Mouse (Mus musculus) frontal cortex, adult 2 months (tissue): ENCODE results near the gene Hesx1. TPM values are rescaled to one million over a fixed set of nuclear protein-coding genes. Genes with fewer than 3 reads are reported as not detected.

Source experiments
- DNase-seq, 2 experiments: peaks; one replicate each; pipeline ENCODE4 v3.0.0; 2022; ENCODE audit warnings: low spot score in 1 of 2; ENCODE audit errors: extremely low spot score in 1 of 2
- polyA plus RNA-seq: library from polyadenylated mRNA; depleted of rRNA; stranded (reverse); fragments of >200 nt; gene quantifications from 2 replicates; pipeline ENCODE4 v1.2.3, GENCODE M21; 2012

Gene Hesx1
- polyA plus RNA-seq, 1 experiment, result not detected

- DNase-seq, result no peak
Measured at GRCm38 (mm10) chr14:27005937-27006336, 11.7 kb downstream of the Hesx1 start.

- DNase-seq, result no peak
Measured at GRCm38 (mm10) chr14:27011561-27011960, 17.3 kb downstream of the Hesx1 start.

GRCm38 (mm10) chr14:27013658-27014057 is 19.4 kb downstream of the Hesx1 start:
- no peak for DNase-seq

GRCm38 (mm10) chr14:27017936-27018335 is 23.7 kb downstream of the Hesx1 start:
- no peak for DNase-seq

- no peak for DNase-seq
Measured at GRCm38 (mm10) chr14:27019850-27020249, 25.6 kb downstream of the Hesx1 start.

- DNase-seq, result peak in 1 of 2 experiments; percentile 42
Measured at GRCm38 (mm10) chr14:27022876-27023275, 28.7 kb downstream of the Hesx1 start.

- DNase-seq, result no peak
Measured at GRCm38 (mm10) chr14:27024664-27025063, 30.4 kb downstream of the Hesx1 start.

GRCm38 (mm10) chr14:27029771-27030173 is 35.6 kb downstream of the Hesx1 start:
- peak; percentile 20 to 82 for DNase-seq

- DNase-seq, result peak; percentile 18 to 65
Measured at GRCm38 (mm10) chr14:27031142-27031541, 36.9 kb downstream of the Hesx1 start.

- no peak for DNase-seq
Measured at GRCm38 (mm10) chr14:27037513-27037912, 43.3 kb downstream of the Hesx1 start.

- DNase-seq, result peak; percentile 53 to 86
Measured at GRCm38 (mm10) chr14:27038783-27039182, 44.6 kb downstream of the Hesx1 start, which contains the start of gene Il17rd. Il17rd (plus strand) TSS chr14:27038941.

GRCm38 (mm10) chr14:27039281-27040248 is 45.3 kb downstream of the Hesx1 start:
- no peak for DNase-seq

GRCm38 (mm10) chr14:27040451-27040850 is 46.2 kb downstream of the Hesx1 start:
- no peak for DNase-seq

- DNase-seq, result no peak
Measured at GRCm38 (mm10) chr14:27042280-27042983, 48.2 kb downstream of the Hesx1 start.

GRCm38 (mm10) chr14:27043416-27043815 is 49.2 kb downstream of the Hesx1 start:
- no peak for DNase-seq

- DNase-seq, result no peak
Measured at GRCm38 (mm10) chr14:27044221-27044966, 50.2 kb downstream of the Hesx1 start.

GRCm38 (mm10) chr14:27044967-27045361 is 50.7 kb downstream of the Hesx1 start:
- no peak for DNase-seq

- DNase-seq, result no peak
Measured at GRCm38 (mm10) chr14:27048231-27048956, 54.2 kb downstream of the Hesx1 start.

- DNase-seq, result no peak
Measured at GRCm38 (mm10) chr14:27050043-27050442, 55.8 kb downstream of the Hesx1 start.
